In genomic region chr11:77872685-77873084, GRCm38 (mm10) we compare ENCODE assay signal across 9 mouse cellular contexts. TPM values are rescaled to one million over a fixed set of nuclear protein-coding genes. Genes with fewer than 3 reads are reported as not detected.
DNase-seq lines count a peak whose midpoint lies in the region; ATAC-seq and TF ChIP-seq lines count a peak whose summit lies in the region.
"Had no signal": no experiment of that assay in that cellular context is flagged by ENCODE, and none has a peak within 500 bp of the region (broad histone marks: within the 10 kb centered on the region; RNA-seq: fewer than 3 reads in every experiment).

No protein-coding gene starts in this region.

- no peak for TF ChIP-seq CTCF in E14TG2a.4 (conservative IDR thresholded peaks at IDR 0.05; ENCODE audit: low read length)
- TF ChIP-seq CTCF in thymus, adult 2 months (IDR thresholded peaks at IDR 0.05; ENCODE audit: borderline replicate concordance, control insufficient read depth, extremely low read depth, insufficient read depth, low read length, poor library complexity): no peak; the same call in 1 of the 2 replicates
- no peak for TF ChIP-seq CTCF in kidney, adult 2 months (conservative IDR thresholded peaks at IDR 0.05; ENCODE audit: insufficient read depth, insufficient read length, low read depth, low read length)

- peak overlapping the region; percentile 12; the same call in 1 of the 2 replicates for H3K9ac ChIP-seq in forebrain, embryonic 15.5 days (replicated peaks)

- H3K4me3 ChIP-seq in heart, embryonic 10.5 days: peak overlapping the region; percentile 44
- peak overlapping the region; percentile 49 for H3K4me3 ChIP-seq in E14TG2a.4 (replicated peaks; ENCODE audit: low read length)
- H3K4me3 ChIP-seq in forebrain, embryonic 15.5 days: no peak overlapping the region
- peak overlapping the region; percentile 33 for H3K4me3 ChIP-seq in midbrain, embryonic 10.5 days
- H3K4me3 ChIP-seq in thymus, adult 2 months (ENCODE audit: control insufficient read depth, insufficient read depth, low read length): no peak overlapping the region
- no peak overlapping the region for H3K4me3 ChIP-seq in kidney, adult 2 months (ENCODE audit: insufficient read depth, low read depth, low read length)

- H3K4me1 ChIP-seq in heart, embryonic 10.5 days: peaks cover 62% of the 10 kb centered on the region
- H3K4me1 ChIP-seq in E14TG2a.4 (replicated peaks; ENCODE audit: low read depth, low read length): peaks cover 64% of the 10 kb centered on the region
- H3K4me1 ChIP-seq in forebrain, embryonic 15.5 days: peaks cover 85% of the 10 kb centered on the region
- peaks cover 69% of the 10 kb centered on the region for H3K4me1 ChIP-seq in midbrain, embryonic 10.5 days
- H3K4me1 ChIP-seq in thymus, adult 2 months (replicated peaks; ENCODE audit: control insufficient read depth, insufficient read depth, low read length): peaks cover 24% of the 10 kb centered on the region
- peaks cover 8% of the 10 kb centered on the region; the same call in 1 of the 2 replicates for H3K4me1 ChIP-seq in kidney, adult 2 months (ENCODE audit: control insufficient read depth, insufficient read depth, low read length)

- H3K27me3 ChIP-seq in heart, embryonic 10.5 days (ENCODE audit: insufficient read depth, poor library complexity, severe bottlenecking): no peaks in the 10 kb centered on the region
- H3K27me3 ChIP-seq in E14TG2a.4 (ENCODE audit: insufficient read depth, low read length): peaks cover 34% of the 10 kb centered on the region
- no peaks in the 10 kb centered on the region for H3K27me3 ChIP-seq in forebrain, embryonic 15.5 days
- H3K27me3 ChIP-seq in midbrain, embryonic 10.5 days (ENCODE audit: low read depth, poor library complexity, severe bottlenecking): peaks cover 81% of the 10 kb centered on the region
- H3K27me3 ChIP-seq in thymus, adult 2 months (ENCODE audit: control insufficient read depth, insufficient read depth, low read length): no peaks in the 10 kb centered on the region
- H3K27me3 ChIP-seq in kidney, adult 2 months (replicated peaks; ENCODE audit: control insufficient read depth, insufficient read depth, low read length): no peaks in the 10 kb centered on the region
- H3K27me3 ChIP-seq: CH12.LX had no signal

- TF ChIP-seq POLR2A in thymus, adult 2 months (IDR thresholded peaks at IDR 0.05; ENCODE audit: control insufficient read depth, extremely low read depth, insufficient read depth, low read length, poor library complexity): no peak
- no peak for TF ChIP-seq POLR2A in kidney, adult 2 months (IDR thresholded peaks at IDR 0.05; ENCODE audit: low read depth, low read length)

- 0 out of 2 replicates have a peak, but pooled peaks cover 3% of the 10 kb centered on the region for H3K36me3 ChIP-seq in heart, embryonic 10.5 days
- no peaks in the 10 kb centered on the region for H3K36me3 ChIP-seq in E14TG2a.4 (ENCODE audit: insufficient read depth, low read length)
- H3K36me3 ChIP-seq in forebrain, embryonic 15.5 days: no peaks in the 10 kb centered on the region
- no peaks in the 10 kb centered on the region for H3K36me3 ChIP-seq in midbrain, embryonic 10.5 days
- H3K36me3 ChIP-seq in thymus, adult 2 months (ENCODE audit: control insufficient read depth, insufficient read depth, low read length): no peaks in the 10 kb centered on the region
- no peaks in the 10 kb centered on the region for H3K36me3 ChIP-seq in kidney, adult 2 months (ENCODE audit: control insufficient read depth, insufficient read depth, low read length)

- ATAC-seq in forebrain, embryonic 15.5 days (replicated peaks): peak; percentile 2; the same call in 1 of the 2 replicates

- H3K9me3 ChIP-seq in heart, embryonic 10.5 days: no peaks in the 10 kb centered on the region
- no peaks in the 10 kb centered on the region for H3K9me3 ChIP-seq in E14TG2a.4 (ENCODE audit: low read length)
- no peaks in the 10 kb centered on the region for H3K9me3 ChIP-seq in forebrain, embryonic 15.5 days
- no peaks in the 10 kb centered on the region for H3K9me3 ChIP-seq in midbrain, embryonic 10.5 days (replicated peaks)

- no peak for DNase-seq in heart, embryonic 10.5 days (ENCODE audit: low spot score)
- DNase-seq in heart, adult 8-10 months (ENCODE audit: low spot score): no peak
- DNase-seq in midbrain, embryonic 10.5 days (ENCODE audit: low spot score): no peak
- DNase-seq in thymus, adult 2 months: no peak
- no peak for DNase-seq in kidney, adult 2 months
- no peak for DNase-seq in embryo, embryonic 9.5 days (ENCODE audit: extremely low spot score)

- 0 out of 2 replicates have a peak overlapping the region, but pooled peaks have one; percentile 22 for H3K4me2 ChIP-seq in forebrain, embryonic 15.5 days (replicated peaks)

- peak overlapping the region; percentile 39 for H3K27ac ChIP-seq in heart, embryonic 10.5 days
- H3K27ac ChIP-seq in forebrain, embryonic 15.5 days (replicated peaks): peak overlapping the region; percentile 89
- H3K27ac ChIP-seq in midbrain, embryonic 10.5 days (replicated peaks): peak overlapping the region; percentile 70
- no peak overlapping the region for H3K27ac ChIP-seq in thymus, adult 2 months (ENCODE audit: control insufficient read depth, insufficient read depth, low read length)
- H3K27ac ChIP-seq in kidney, adult 2 months (ENCODE audit: insufficient read depth, low read depth, low read length): no peak overlapping the region

- WGBS in heart, embryonic 10.5 days: 2% methylated on average over 7 of the region's 7 CpGs
- 14% methylated on average over 7 of the region's 7 CpGs for WGBS in forebrain, embryonic 15.5 days
- WGBS in midbrain, embryonic 10.5 days: 5% methylated on average over 7 of the region's 7 CpGs
- WGBS in thymus, adult 2 months: 51% methylated on average over 7 of the region's 7 CpGs
- whole genome bisulfite sequencing in kidney, adult 2 months: 15% methylated on average over 7 of the region's 7 CpGs

RNA-seq across cellular contexts. Expression of gene Pipox, which starts 21.2 kb away (rescaled TPM):
- 2.0 and 3.0 TPM in 2 replicates for polyA plus RNA-seq in heart, embryonic 10.5 days (2016; fragmentation: Nextera tagmentation; extraction: Ambion mirVana)
- under 1 TPM; 0.43 to 0.82 (median 0.59) TPM for total RNA-seq in heart, adult 8-10 months (2022)
- 10.2 and 11.2 TPM in 2 replicates for polyA plus RNA-seq in forebrain, embryonic 15.5 days (2015; fragmentation: Nextera tagmentation; extraction: Ambion mirVana)
- 9.0 and 16.5 TPM in 2 replicates for polyA plus RNA-seq in midbrain, embryonic 10.5 days (2016; fragmentation: Nextera tagmentation; extraction: Ambion mirVana)
- 5.1 and 6.5 TPM in 2 replicates for polyA plus RNA-seq in thymus, adult 2 months (2012; rRNA removed)
- polyA plus RNA-seq in kidney, adult 2 months (2012; rRNA removed): 239 and 257 TPM in 2 replicates

RNA-seq across cellular contexts. Expression of gene Sez6, which starts 57.9 kb away (rescaled TPM):
- 0.05 and 0.30 TPM in 2 replicates for polyA plus RNA-seq in heart, embryonic 10.5 days (2016; fragmentation: Nextera tagmentation; extraction: Ambion mirVana)
- total RNA-seq in heart, adult 8-10 months (2022): under 1 TPM; 0.19 to 0.84 (median 0.52) TPM
- polyA plus RNA-seq in forebrain, embryonic 15.5 days (2015; fragmentation: Nextera tagmentation; extraction: Ambion mirVana): 243 and 249 TPM in 2 replicates
- 3.5 and 7.1 TPM in 2 replicates for polyA plus RNA-seq in midbrain, embryonic 10.5 days (2016; fragmentation: Nextera tagmentation; extraction: Ambion mirVana)
- polyA plus RNA-seq in thymus, adult 2 months (2012; rRNA removed): 1.1 TPM in 2 replicates
- 0.12 and 0.27 TPM in 2 replicates for polyA plus RNA-seq in kidney, adult 2 months (2012; rRNA removed)

Comparison
In these comparisons a context has a peak if more than half of its experiments do, and no peak if none do; other contexts are left out.
1. H3K27ac ChIP-seq: peak in heart, embryonic 10.5 days (single experiment), forebrain, embryonic 15.5 days (single experiment) and midbrain, embryonic 10.5 days (single experiment); none in thymus, adult 2 months (single experiment) and kidney, adult 2 months (single experiment).
2. H3K4me3 ChIP-seq: peak in heart, embryonic 10.5 days (single experiment), E14TG2a.4 (single experiment) and midbrain, embryonic 10.5 days (single experiment); none in forebrain, embryonic 15.5 days (single experiment), thymus, adult 2 months (single experiment) and kidney, adult 2 months (single experiment).
3. RNA of gene Pipox, which starts 21.2 kb away (polyA plus RNA-seq): 239 to 257 TPM in kidney, adult 2 months; 10.2 to 11.2 TPM in forebrain, embryonic 15.5 days, 9.0 to 16.5 TPM in midbrain, embryonic 10.5 days, 5.1 to 6.5 TPM in thymus, adult 2 months and 2.0 to 3.0 TPM in heart, embryonic 10.5 days; every median in the first group is over 10 times any median in the second.
4. RNA of gene Sez6, which starts 57.9 kb away (polyA plus RNA-seq): 243 to 249 TPM in forebrain, embryonic 15.5 days; 3.5 to 7.1 TPM in midbrain, embryonic 10.5 days, 1.1 TPM in thymus, adult 2 months, 0.05 to 0.30 TPM in heart, embryonic 10.5 days and 0.12 to 0.27 TPM in kidney, adult 2 months; every median in the first group is over 10 times any median in the second.